Mouse (Mus musculus) stomach, embryonic 14.5 days (tissue): ENCODE results near the gene Tbc1d2. TPM values are rescaled to one million over a fixed set of nuclear protein-coding genes. Genes with fewer than 3 reads are reported as not detected.
"Not testable (repeated sequence)": the region's sequence is repeated elsewhere in the genome, so short reads cannot be mapped to it uniquely, and the experiment has no call there.

Experiments used
- ATAC-seq: fragments of 200-750 bp; cut with Nextera tagmentation; 2 replicates; pipeline ENCODE4 v1.8.0; 2017; ENCODE audit warnings: low read depth, moderate TSS enrichment; ENCODE audit not compliant: insufficient number of reproducible peaks, insufficient read depth, low FRiP score
- H3K27ac ChIP-seq: fragments of 300-500 bp; sonication (generic); 2 replicates; pipeline ENCODE4 v1.5.1; 2014; ENCODE audit warnings: mild to moderate bottlenecking, low read length, moderate library complexity, mixed read lengths
- H3K27me3 ChIP-seq: fragments of 300-500 bp; sonication (generic); 2 replicates; pipeline ENCODE4 v1.6.1; 2014; ENCODE audit warnings: low read length, control low read depth, mixed read lengths; ENCODE audit not compliant: control insufficient read depth, insufficient read depth
- H3K36me3 ChIP-seq: fragments of 300-500 bp; sonication (generic); 2 replicates; pipeline ENCODE4 v1.6.1; 2014; ENCODE audit warnings: mild to moderate bottlenecking, control low read depth, low read length, moderate library complexity, mixed read lengths; ENCODE audit not compliant: control insufficient read depth, insufficient read depth
- H3K4me1 ChIP-seq: fragments of 300-500 bp; sonication (generic); 2 replicates; pipeline ENCODE4 v1.6.1; 2014; ENCODE audit warnings: low read length, control low read depth, mixed read lengths; ENCODE audit not compliant: control insufficient read depth, insufficient read depth
- H3K4me2 ChIP-seq: fragments of 300-500 bp; sonication (generic); replicated peaks from 2 replicates; pipeline ENCODE4 v1.6.1; 2014; ENCODE audit warnings: low read depth, low read length, control low read depth
- H3K4me3 ChIP-seq: fragments of 300-500 bp; sonication (generic); 2 replicates; pipeline ENCODE4 v1.5.1; 2014; ENCODE audit warnings: low read depth, low read length, control low read depth
- H3K9ac ChIP-seq: fragments of 300-500 bp; sonication (generic); replicated peaks from 2 replicates; pipeline ENCODE4 v1.6.1; 2014; ENCODE audit warnings: low read depth, mild to moderate bottlenecking, control low read depth, low read length, moderate library complexity, mixed read lengths
- H3K9me3 ChIP-seq: fragments of 300-500 bp; sonication (generic); 2 replicates; pipeline ENCODE4 v1.6.1; 2016; ENCODE audit warnings: low read depth, low read length, control low read depth; ENCODE audit not compliant: control insufficient read depth
- WGBS: fragments of 180-500 bp; shearing (Covaris S2); extraction: QIAGEN DNeasy Blood & Tissue Kit; methylation state at CpG from one replicate; pipeline ENCODE4 v1.1.7; 2014; 5-methylcytosine and 5-hydroxymethylcytosine counted together
- polyA plus RNA-seq: library from polyadenylated mRNA; unstranded; fragments of >200 nt; fragmentation: Nextera tagmentation; extraction: Ambion mirVana; gene quantifications from 2 replicates; pipeline ENCODE4 v1.2.1, GENCODE M21; 2014

Tbc1d2 gene
- polyA plus RNA-seq, 1 experiment from 2014 or later = 2.3 TPM

DNA sequence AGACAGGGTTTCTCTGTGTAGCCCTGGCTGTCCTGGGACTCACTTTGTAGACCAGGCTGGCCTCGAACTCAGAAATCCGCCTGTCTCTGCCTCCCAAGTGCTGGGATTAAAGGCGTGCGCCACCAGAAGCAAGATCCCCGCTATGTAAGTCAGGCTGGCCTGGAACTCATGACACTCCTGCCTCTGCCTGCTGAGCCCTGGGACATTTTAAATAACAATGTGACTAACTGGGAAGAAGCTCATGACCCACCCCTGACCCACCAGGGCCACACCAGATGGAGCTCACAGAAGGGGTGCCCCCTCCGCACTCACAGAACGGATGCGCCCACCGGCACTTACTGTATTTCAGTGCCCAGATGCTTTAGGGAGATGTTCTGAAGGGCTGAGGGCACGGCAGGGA is 12.8 kb downstream of the Tbc1d2 start:
- not testable (repeated sequence) for H3K4me3 ChIP-seq, H3K9me3 ChIP-seq, H3K9ac ChIP-seq, H3K36me3 ChIP-seq, ATAC-seq, H3K27me3 ChIP-seq, H3K4me1 ChIP-seq, H3K4me2 ChIP-seq, H3K27ac ChIP-seq
- 92% methylated on average over 10 of the region's 10 CpGs for WGBS

DNA sequence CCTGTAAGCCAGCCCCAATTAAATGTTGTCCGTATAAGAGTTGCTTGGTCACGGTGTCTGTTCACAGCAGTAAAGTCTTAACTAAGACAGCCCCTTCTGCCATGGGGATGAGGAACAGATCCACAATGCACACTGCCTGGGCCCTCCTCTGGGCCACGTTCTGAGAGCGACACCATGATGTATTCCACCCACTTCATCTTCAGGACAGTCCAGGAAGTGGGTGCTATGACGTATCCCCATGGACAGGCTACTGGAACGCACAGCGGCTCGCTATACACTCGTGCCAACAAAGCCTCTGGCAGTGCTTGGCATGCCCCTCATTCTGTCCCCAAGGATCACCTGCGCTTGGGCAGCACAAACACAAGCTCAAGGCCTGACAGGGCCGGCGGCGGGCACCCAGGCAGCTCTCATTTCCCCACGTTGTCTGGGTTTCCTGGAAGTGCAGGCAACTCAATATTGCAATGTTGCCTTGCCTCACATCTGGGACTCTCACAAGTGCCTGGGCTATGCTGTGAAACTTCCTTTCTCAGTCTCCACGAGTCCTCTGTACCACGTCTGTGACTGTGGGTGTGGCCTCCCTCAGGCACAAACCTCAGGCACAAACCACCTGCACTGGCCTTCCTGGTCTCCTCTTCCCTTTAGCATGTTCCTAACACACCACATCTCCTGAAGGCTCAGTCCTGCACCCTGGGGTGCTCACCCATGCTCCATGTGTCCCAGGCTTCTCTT is 14.1 kb downstream of the Tbc1d2 start:
- Histone ChIP-seq H3K27me3 (no peaks in the 10 kb centered on the region), H3K4me2 (no peak overlapping the region), H3K4me1 (no peaks in the 10 kb centered on the region), H3K4me3 (no peak overlapping the region), H3K27ac (no peak overlapping the region), H3K9me3 (no peaks in the 10 kb centered on the region), H3K9ac (no peak overlapping the region), H3K36me3 (no peaks in the 10 kb centered on the region)
- ATAC-seq = no peak
- 78% methylated on average over 16 of the region's 16 CpGs for WGBS

DNA sequence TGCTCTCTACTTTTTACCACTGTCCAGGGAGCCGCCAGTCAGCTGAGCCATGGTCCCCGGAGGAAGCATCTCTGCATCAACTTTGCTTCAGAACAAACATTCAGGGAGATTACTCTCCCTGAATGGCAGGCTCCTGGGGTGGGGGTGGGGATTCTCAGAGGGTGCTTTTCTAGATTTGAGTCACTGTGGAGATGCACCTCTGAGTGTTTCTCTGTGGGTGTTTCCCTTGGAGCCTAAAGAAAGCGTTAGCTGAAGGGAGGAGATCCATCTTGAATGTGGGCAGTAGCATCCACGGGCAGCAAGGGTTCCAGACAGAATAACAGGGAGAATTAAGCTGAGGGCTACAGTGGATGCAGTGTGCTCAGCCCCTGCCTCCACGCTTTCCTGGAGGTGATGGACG is 15.1 kb downstream of the Tbc1d2 start:
- ATAC-seq = no peak
- Histone ChIP-seq H3K36me3 (no peaks in the 10 kb centered on the region), H3K27me3 (no peaks in the 10 kb centered on the region), H3K4me3 (no peak overlapping the region), H3K27ac (no peak overlapping the region), H3K4me1 (no peaks in the 10 kb centered on the region), H3K4me2 (no peak overlapping the region), H3K9ac (no peak overlapping the region), H3K9me3 (no peaks in the 10 kb centered on the region)
- WGBS = 40% methylated on average over 6 of the region's 6 CpGs

DNA sequence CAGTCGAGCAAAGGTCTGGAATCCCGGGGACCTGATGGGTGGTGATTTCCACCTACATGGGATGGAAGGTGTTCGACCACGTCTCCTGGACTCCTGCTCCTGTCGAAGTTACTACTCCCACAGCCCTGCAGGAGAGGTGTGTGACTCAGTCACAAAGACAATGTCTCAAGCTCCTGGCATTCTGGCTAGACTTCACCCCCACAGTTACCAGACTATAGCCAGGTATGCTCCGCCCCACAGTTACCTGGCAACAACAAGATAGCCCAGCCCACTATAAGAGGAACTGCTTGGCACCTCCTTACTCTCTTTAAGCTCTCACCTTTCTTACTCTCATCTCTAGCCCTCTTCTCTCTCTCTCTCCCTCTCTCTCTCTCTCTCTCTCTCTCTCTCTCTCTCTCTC is 16.4 kb downstream of the Tbc1d2 start:
- H3K4me1 ChIP-seq, ATAC-seq, H3K36me3 ChIP-seq, H3K27me3 ChIP-seq, H3K27ac ChIP-seq, H3K9me3 ChIP-seq, H3K4me2 ChIP-seq, H3K4me3 ChIP-seq, H3K9ac ChIP-seq: not testable (repeated sequence)
- 62% methylated on average over 6 of the region's 6 CpGs for WGBS

DNA sequence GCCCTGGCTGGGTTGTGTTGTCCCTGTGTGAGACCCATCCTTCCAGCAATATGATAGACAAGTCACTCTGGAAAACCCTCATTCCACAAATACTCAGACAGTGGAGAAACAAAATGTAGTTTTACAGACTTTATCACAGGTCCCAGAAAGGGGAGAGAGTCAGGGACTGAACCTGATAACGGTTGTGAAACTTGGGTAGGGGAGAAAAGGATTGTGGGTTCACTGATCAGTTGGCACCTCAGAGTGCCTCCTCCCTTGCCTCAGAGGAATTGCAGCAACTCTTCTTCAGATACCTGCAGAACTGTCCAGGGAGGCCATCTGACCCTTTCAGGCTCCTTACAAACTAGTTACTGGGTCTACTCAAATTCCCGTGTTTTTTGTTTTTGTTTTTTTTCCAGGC is 17.5 kb downstream of the Tbc1d2 start:
- Histone ChIP-seq H3K27ac (no peak overlapping the region), H3K4me1 (no peaks in the 10 kb centered on the region; the same call in 1 of the 2 replicates), H3K36me3 (no peaks in the 10 kb centered on the region), H3K4me3 (no peak overlapping the region), H3K9ac (no peak overlapping the region), H3K4me2 (no peak overlapping the region), H3K9me3 (no peaks in the 10 kb centered on the region), H3K27me3 (no peaks in the 10 kb centered on the region)
- 57% methylated on average over 2 of the region's 2 CpGs for whole genome bisulfite sequencing
- ATAC-seq = no peak

DNA sequence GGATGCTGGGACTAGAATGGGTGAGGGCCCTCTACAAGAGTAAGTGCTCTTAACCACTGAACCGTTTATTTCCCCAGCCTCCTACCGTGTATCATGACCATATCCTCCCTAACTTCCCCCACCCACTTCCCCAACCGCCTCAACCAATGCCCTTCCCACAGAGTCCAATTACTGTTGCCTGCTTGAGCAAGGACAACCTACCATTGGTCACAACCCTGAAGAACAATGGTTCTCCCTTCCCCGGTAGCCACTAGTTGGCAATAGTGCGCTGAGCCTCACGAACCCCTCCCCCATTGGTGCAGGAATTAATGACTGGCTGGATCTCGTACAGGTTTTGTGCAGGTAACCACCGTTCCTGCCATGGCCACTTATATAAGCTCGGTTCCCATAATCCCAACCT is 19.6 kb downstream of the Tbc1d2 start:
- no peak overlapping the region for H3K4me2 ChIP-seq
- H3K27ac ChIP-seq = no peak overlapping the region
- H3K36me3 ChIP-seq = no peaks in the 10 kb centered on the region
- no peaks in the 10 kb centered on the region; the same call in 1 of the 2 replicates for H3K4me1 ChIP-seq
- H3K9me3 ChIP-seq = no peaks in the 10 kb centered on the region
- H3K27me3 ChIP-seq = no peaks in the 10 kb centered on the region
- H3K9ac ChIP-seq = no peak overlapping the region
- no peak for ATAC-seq
- 57% methylated on average over 9 of the region's 9 CpGs for WGBS
- H3K4me3 ChIP-seq = no peak overlapping the region

DNA sequence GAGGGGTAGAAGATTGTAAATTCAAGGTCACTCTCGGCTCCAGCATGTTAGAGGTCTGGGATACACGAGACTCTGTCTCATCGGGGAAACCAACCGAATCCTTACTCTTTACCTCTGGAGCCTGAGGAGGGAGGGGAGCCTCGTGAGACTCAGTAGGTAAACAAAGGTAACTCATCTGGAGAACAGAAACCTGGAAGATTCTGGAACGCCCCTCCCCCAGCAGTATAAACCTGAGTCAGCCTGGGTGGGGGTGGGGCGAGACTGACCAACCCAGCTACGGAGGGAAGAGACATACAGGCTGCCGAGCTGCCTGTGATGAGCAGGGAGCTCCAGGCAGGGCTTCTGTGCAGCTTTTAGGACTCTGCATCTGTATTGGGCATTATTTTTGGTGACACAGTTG is 21.1 kb downstream of the Tbc1d2 start:
- Histone ChIP-seq H3K4me2 (no peak overlapping the region), H3K4me1 (no peaks in the 10 kb centered on the region; the same call in 1 of the 2 replicates), H3K36me3 (no peaks in the 10 kb centered on the region), H3K4me3 (no peak overlapping the region), H3K27ac (no peak overlapping the region), H3K27me3 (no peaks in the 10 kb centered on the region), H3K9me3 (no peaks in the 10 kb centered on the region), H3K9ac (no peak overlapping the region)
- no peak for ATAC-seq
- 23% methylated on average over 9 of the region's 9 CpGs for WGBS

DNA sequence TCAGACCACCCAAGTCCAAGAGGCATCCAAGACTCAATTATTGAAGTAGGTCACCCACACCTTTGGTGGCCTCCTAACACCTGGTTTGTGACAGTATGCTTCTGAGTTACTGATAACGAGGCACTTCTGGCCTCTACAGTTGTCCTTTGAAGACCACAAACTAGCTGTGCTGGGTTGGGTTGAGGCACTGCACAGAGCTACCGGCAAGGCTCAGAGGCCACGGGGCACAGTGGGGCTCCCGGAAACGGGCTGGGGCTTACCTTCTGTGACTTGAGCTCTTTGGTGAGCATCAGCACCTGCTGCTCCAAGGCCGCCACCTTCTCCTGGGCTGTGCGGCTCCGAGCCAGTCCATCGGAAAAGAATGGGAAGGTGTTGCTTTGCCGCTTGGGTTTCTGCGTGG is 21.9 kb downstream of the Tbc1d2 start:
- ATAC-seq = no peak
- no peak overlapping the region for H3K27ac ChIP-seq

DNA sequence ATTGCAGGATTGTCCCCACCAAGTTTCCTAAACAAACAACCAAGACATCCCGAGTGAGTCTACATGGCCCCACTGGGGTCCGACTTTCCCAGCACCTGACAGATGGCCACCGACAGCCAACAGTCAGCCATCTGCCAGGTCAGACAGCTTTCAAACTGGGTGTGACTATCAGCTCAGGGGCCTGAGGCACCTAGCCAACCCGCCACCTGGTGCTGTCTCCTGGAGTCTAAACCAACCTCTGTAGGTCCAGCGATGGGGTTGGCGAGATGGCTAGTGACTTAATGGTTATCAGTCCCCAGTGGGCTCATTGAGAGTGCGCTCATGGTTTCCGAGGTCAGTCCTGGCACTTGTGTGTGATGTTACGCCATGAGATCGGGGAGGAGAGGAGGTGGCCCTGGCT is 24.9 kb downstream of the Tbc1d2 start:
- 82% methylated on average over 10 of the region's 10 CpGs for WGBS
- H3K27me3 ChIP-seq = no peaks in the 10 kb centered on the region
- ATAC-seq = no peak

More for the DNA sequence above, 21.9 kb downstream of the Tbc1d2 start:
- H3K9ac ChIP-seq = no peak overlapping the region
- H3K4me1 ChIP-seq = no peaks in the 10 kb centered on the region; the same call in 1 of the 2 replicates
- no peak overlapping the region for H3K4me2 ChIP-seq
- H3K36me3 ChIP-seq = no peaks in the 10 kb centered on the region
- no peaks in the 10 kb centered on the region for H3K9me3 ChIP-seq
- H3K27me3 ChIP-seq = no peaks in the 10 kb centered on the region
- H3K4me3 ChIP-seq = no peak overlapping the region
- 84% methylated on average over 11 of the region's 11 CpGs for WGBS

More for the DNA sequence above, 24.9 kb downstream of the Tbc1d2 start:
- Histone ChIP-seq H3K36me3 (no peaks in the 10 kb centered on the region), H3K9ac (no peak overlapping the region), H3K4me3 (no peak overlapping the region), H3K27ac (no peak overlapping the region), H3K4me2 (no peak overlapping the region), H3K4me1 (no peaks in the 10 kb centered on the region; the same call in 1 of the 2 replicates), H3K9me3 (no peaks in the 10 kb centered on the region)
